Mouse (Mus musculus): ENCODE data around the gene 1700034J05Rik. TPM values are rescaled to one million over a fixed set of nuclear protein-coding genes. Genes with fewer than 3 reads are reported as not detected.

The 1700034J05Rik gene
- polyA plus RNA-seq, 1 experiment from 2014 or later: not detected

- Histone ChIP-seq H3K9me3 (ENCODE audit: control insufficient read depth, low read length) (no peaks in the 10 kb centered on the region), H3K27ac (replicated peaks) (no peak overlapping the region), H3K27me3 (ENCODE audit: control insufficient read depth, insufficient read depth, low read length) (no peaks in the 10 kb centered on the region), H3K4me3 (ENCODE audit: low read depth, low read length) (no peak overlapping the region), H3K36me3 (ENCODE audit: control insufficient read depth, insufficient read depth, low read length) (no peaks in the 10 kb centered on the region), H3K9ac (ENCODE audit: low read length) (no peak overlapping the region), H3K4me1 (replicated peaks; ENCODE audit: control insufficient read depth, insufficient read depth) (0 out of 2 replicates have a peak, but pooled peaks cover 2% of the 10 kb centered on the region), H3K4me2 (replicated peaks; ENCODE audit: low read depth) (no peak overlapping the region)
- WGBS: 77% methylated on average over 1 of the region's 1 CpGs
- DNase-seq (ENCODE audit: low spot score) (no peak), ATAC-seq (ENCODE audit: low FRiP score, low TSS enrichment) (no peak)
- TF ChIP-seq CTCF (IDR thresholded peaks at IDR 0.05; ENCODE audit: low read depth): no peak
- TF ChIP-seq EP300 (optimal IDR thresholded peaks at IDR 0.05): no peak
These were observed 2.7 kb upstream of the 1700034J05Rik start for GRCm38 (mm10) chr6:146956961-146957360.

- H3K36me3 ChIP-seq (ENCODE audit: control insufficient read depth, insufficient read depth, low read length): no peaks in the 10 kb centered on the region
- 64% methylated on average over 12 of the region's 12 CpGs for WGBS
- H3K9me3 ChIP-seq (ENCODE audit: control insufficient read depth, low read length): no peaks in the 10 kb centered on the region
- H3K9ac ChIP-seq (ENCODE audit: low read length): no peak overlapping the region
- no peak overlapping the region for H3K4me2 ChIP-seq (replicated peaks; ENCODE audit: low read depth)
- H3K27me3 ChIP-seq (ENCODE audit: control insufficient read depth, insufficient read depth, low read length): no peaks in the 10 kb centered on the region
- DNase-seq (ENCODE audit: low spot score) (no peak), ATAC-seq (ENCODE audit: low FRiP score, low TSS enrichment) (no peak; the same call in 1 of the 2 replicates)
- no peak overlapping the region for H3K4me3 ChIP-seq (ENCODE audit: low read depth, low read length)
- H3K27ac ChIP-seq (replicated peaks): 0 out of 2 replicates have a peak overlapping the region, but pooled peaks have one; percentile 13
- H3K4me1 ChIP-seq (replicated peaks; ENCODE audit: control insufficient read depth, insufficient read depth): no peaks in the 10 kb centered on the region
- no peak for TF ChIP-seq EP300 (optimal IDR thresholded peaks at IDR 0.05)
- TF ChIP-seq CTCF (IDR thresholded peaks at IDR 0.05; ENCODE audit: low read depth): no peak
These were observed 1.7 kb upstream of the 1700034J05Rik start for GRCm38 (mm10) chr6:146955896-146956295.

- Histone ChIP-seq H3K27ac (replicated peaks) (no peak overlapping the region), H3K9ac (ENCODE audit: low read length) (no peak overlapping the region), H3K4me3 (ENCODE audit: low read depth, low read length) (no peak overlapping the region), H3K4me2 (replicated peaks; ENCODE audit: low read depth) (no peak overlapping the region), H3K4me1 (replicated peaks; ENCODE audit: control insufficient read depth, insufficient read depth) (no peaks in the 10 kb centered on the region), H3K36me3 (ENCODE audit: control insufficient read depth, insufficient read depth, low read length) (no peaks in the 10 kb centered on the region), H3K9me3 (ENCODE audit: control insufficient read depth, low read length) (no peaks in the 10 kb centered on the region), H3K27me3 (ENCODE audit: control insufficient read depth, insufficient read depth, low read length) (no peaks in the 10 kb centered on the region)
- no peak for DNase-seq (ENCODE audit: low spot score)
- 79% methylated on average over 1 of the region's 1 CpGs for WGBS
- no peak for TF ChIP-seq EP300 (optimal IDR thresholded peaks at IDR 0.05)
- TF ChIP-seq CTCF (IDR thresholded peaks at IDR 0.05; ENCODE audit: low read depth): no peak
- no peak; the same call in 1 of the 2 replicates for ATAC-seq (ENCODE audit: low FRiP score, low TSS enrichment)
These were observed 1.3 kb upstream of the 1700034J05Rik start for GRCm38 (mm10) chr6:146955475-146955874.

- Histone ChIP-seq H3K4me3 (ENCODE audit: low read depth, low read length) (no peak overlapping the region), H3K36me3 (ENCODE audit: control insufficient read depth, insufficient read depth, low read length) (no peaks in the 10 kb centered on the region), H3K9me3 (ENCODE audit: control insufficient read depth, low read length) (no peaks in the 10 kb centered on the region), H3K27me3 (ENCODE audit: control insufficient read depth, insufficient read depth, low read length) (no peaks in the 10 kb centered on the region), H3K27ac (replicated peaks) (no peak overlapping the region), H3K9ac (ENCODE audit: low read length) (no peak overlapping the region), H3K4me1 (replicated peaks; ENCODE audit: control insufficient read depth, insufficient read depth) (peaks cover 7% of the 10 kb centered on the region), H3K4me2 (replicated peaks; ENCODE audit: low read depth) (no peak overlapping the region)
- 17% methylated on average over 1 of the region's 1 CpGs for WGBS
- TF ChIP-seq CTCF (IDR thresholded peaks at IDR 0.05; ENCODE audit: low read depth): no peak
- TF ChIP-seq EP300 (optimal IDR thresholded peaks at IDR 0.05): no peak
- no peak for DNase-seq (ENCODE audit: low spot score)
- no peak for ATAC-seq (ENCODE audit: low FRiP score, low TSS enrichment)
These were observed 3.8 kb downstream of the 1700034J05Rik start for GRCm38 (mm10) chr6:146950454-146950832.

- H3K9me3 ChIP-seq (ENCODE audit: control insufficient read depth, low read length): no peaks in the 10 kb centered on the region
- no peak overlapping the region for H3K4me3 ChIP-seq (ENCODE audit: low read depth, low read length)
- no peak overlapping the region for H3K4me2 ChIP-seq (replicated peaks; ENCODE audit: low read depth)
- H3K36me3 ChIP-seq (ENCODE audit: control insufficient read depth, insufficient read depth, low read length): no peaks in the 10 kb centered on the region
- DNase-seq (ENCODE audit: low spot score) (no peak), ATAC-seq (ENCODE audit: low FRiP score, low TSS enrichment) (no peak)
- no peaks in the 10 kb centered on the region for H3K27me3 ChIP-seq (ENCODE audit: control insufficient read depth, insufficient read depth, low read length)
- peaks cover 13% of the 10 kb centered on the region for H3K4me1 ChIP-seq (replicated peaks; ENCODE audit: control insufficient read depth, insufficient read depth)
- H3K27ac ChIP-seq (replicated peaks): no peak overlapping the region
- WGBS: 62% methylated on average over 10 of the region's 10 CpGs
- TF ChIP-seq EP300 (optimal IDR thresholded peaks at IDR 0.05): no peak
- no peak for TF ChIP-seq CTCF (IDR thresholded peaks at IDR 0.05; ENCODE audit: low read depth)
- H3K9ac ChIP-seq (ENCODE audit: low read length): no peak overlapping the region
These were observed 4.4 kb downstream of the 1700034J05Rik start for GRCm38 (mm10) chr6:146949682-146950453.

- ATAC-seq (ENCODE audit: low FRiP score, low TSS enrichment) (peak; percentile 31; the same call in 1 of the 2 replicates), DNase-seq (ENCODE audit: low spot score) (no peak)
- Histone ChIP-seq H3K9ac (ENCODE audit: low read length) (no peak overlapping the region), H3K4me1 (replicated peaks; ENCODE audit: control insufficient read depth, insufficient read depth) (peaks cover 16% of the 10 kb centered on the region), H3K36me3 (ENCODE audit: control insufficient read depth, insufficient read depth, low read length) (no peaks in the 10 kb centered on the region), H3K4me2 (replicated peaks; ENCODE audit: low read depth) (no peak overlapping the region), H3K9me3 (ENCODE audit: control insufficient read depth, low read length) (no peaks in the 10 kb centered on the region), H3K27me3 (ENCODE audit: control insufficient read depth, insufficient read depth, low read length) (no peaks in the 10 kb centered on the region), H3K27ac (replicated peaks) (no peak overlapping the region; the same call in 1 of the 2 replicates), H3K4me3 (ENCODE audit: low read depth, low read length) (no peak overlapping the region)
- TF ChIP-seq EP300 (optimal IDR thresholded peaks at IDR 0.05): no peak
- TF ChIP-seq CTCF (IDR thresholded peaks at IDR 0.05; ENCODE audit: low read depth): no peak
- 53% methylated on average over 4 of the region's 4 CpGs for WGBS
These were observed 7.0 kb downstream of the 1700034J05Rik start for GRCm38 (mm10) chr6:146947186-146947585.
